Mouse (Mus musculus) hindbrain, embryonic 13.5 days (tissue): ENCODE measurements around the gene Gtf3c1. TPM values are rescaled to one million over a fixed set of nuclear protein-coding genes. Genes with fewer than 3 reads are reported as not detected.

Experiments used
- ATAC-seq: fragments of 200-750 bp; cut with Nextera tagmentation; 2 replicates; pipeline ENCODE4 v1.8.0; 2017; ENCODE audit warnings: moderate TSS enrichment; ENCODE audit not compliant: low FRiP score
- H3K27ac ChIP-seq: fragments of 300-500 bp; sonication (generic); 2 replicates; pipeline ENCODE4 v1.5.1; 2015; ENCODE audit warnings: inconsistent platforms, mild to moderate bottlenecking, moderate library complexity
- H3K27me3 ChIP-seq: fragments of 300-500 bp; sonication (generic); 2 replicates; pipeline ENCODE4 v1.6.1; 2015; ENCODE audit warnings: mild to moderate bottlenecking, inconsistent platforms
- H3K36me3 ChIP-seq: fragments of 300-500 bp; sonication (generic); 2 replicates; pipeline ENCODE4 v1.6.1; 2015; ENCODE audit warnings: mild to moderate bottlenecking, inconsistent platforms
- H3K4me1 ChIP-seq: fragments of 300-500 bp; sonication (generic); replicated peaks from 2 replicates; pipeline ENCODE4 v1.6.1; 2015; ENCODE audit warnings: inconsistent platforms
- H3K4me2 ChIP-seq: fragments of 300-500 bp; sonication (generic); 2 replicates; pipeline ENCODE4 v1.6.1; 2015; ENCODE audit warnings: inconsistent platforms, mild to moderate bottlenecking, moderate library complexity
- H3K4me3 ChIP-seq: fragments of 300-500 bp; sonication (generic); 2 replicates; pipeline ENCODE4 v1.5.1; 2015; ENCODE audit warnings: mild to moderate bottlenecking, inconsistent platforms
- H3K9ac ChIP-seq: fragments of 300-500 bp; sonication (generic); 2 replicates; pipeline ENCODE4 v1.6.1; 2015; ENCODE audit warnings: mild to moderate bottlenecking, inconsistent platforms
- H3K9me3 ChIP-seq: fragments of 300-500 bp; sonication (generic); 2 replicates; pipeline ENCODE4 v1.6.1; 2016; ENCODE audit warnings: inconsistent platforms
- WGBS: fragments of 180-500 bp; shearing (Covaris S2); methylation state at CpG from one replicate; pipeline ENCODE4 v1.1.7; 2015; 5-methylcytosine and 5-hydroxymethylcytosine counted together
- polyA plus RNA-seq: library from polyadenylated mRNA; unstranded; fragments of >200 nt; fragmentation: Nextera tagmentation; extraction: Ambion mirVana; gene quantifications from 2 replicates; pipeline ENCODE4 v1.2.1, GENCODE M21; 2015

Gtf3c1 gene
- polyA plus RNA-seq, 1 experiment from 2014 or later: 31.0 TPM

DNA sequence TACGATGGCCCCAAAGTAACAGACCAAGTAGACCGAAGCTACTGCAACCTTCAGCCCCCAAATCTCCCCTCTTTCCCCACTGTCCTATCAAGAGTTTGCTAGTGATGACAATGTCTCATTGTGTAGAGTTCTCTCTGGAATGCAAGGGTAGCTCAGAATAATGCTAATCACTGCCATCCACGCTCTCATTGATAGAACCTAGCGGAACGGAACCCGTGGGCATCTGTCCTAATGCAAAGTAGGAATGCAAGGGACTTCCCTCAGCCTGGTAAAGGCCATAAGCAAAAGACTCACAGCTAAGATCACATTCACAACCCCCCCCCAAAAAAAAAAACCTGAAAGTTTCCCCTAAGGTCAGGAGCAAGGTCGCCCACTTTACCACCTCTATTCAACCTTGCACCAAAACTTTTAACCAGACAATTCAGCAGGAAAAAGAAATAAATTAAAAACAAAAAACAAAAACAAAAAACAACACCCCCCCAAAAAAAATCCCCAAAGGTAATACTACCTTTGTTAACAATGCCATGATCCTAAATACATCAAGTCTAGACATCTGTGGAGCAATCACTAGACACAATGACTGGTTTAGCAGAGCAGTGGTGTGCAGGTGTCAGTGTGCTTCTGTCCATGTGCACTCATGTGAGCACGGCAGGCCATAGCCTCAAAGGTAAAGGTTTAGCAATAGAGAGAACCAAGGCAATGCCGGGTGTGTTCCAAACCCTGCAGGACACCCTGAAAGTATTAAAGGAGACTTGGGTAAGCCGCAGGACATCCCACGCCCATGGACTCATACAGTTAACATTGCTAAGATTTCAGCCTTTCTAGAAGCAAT lies 109.8 kb downstream of the Gtf3c1 start:
- ATAC-seq: no peak
- H3K9me3 ChIP-seq: no peaks in the 10 kb centered on the region
- 82% methylated on average over 11 of the region's 11 CpGs for WGBS
- H3K36me3 ChIP-seq: no peaks in the 10 kb centered on the region
- H3K4me2 ChIP-seq: no peak overlapping the region
- no peak overlapping the region for H3K27ac ChIP-seq
- H3K4me1 ChIP-seq: no peaks in the 10 kb centered on the region
- no peak overlapping the region for H3K4me3 ChIP-seq
- no peak overlapping the region for H3K9ac ChIP-seq
- no peaks in the 10 kb centered on the region for H3K27me3 ChIP-seq

- Histone ChIP-seq H3K27ac (no peak overlapping the region), H3K4me3 (no peak overlapping the region), H3K4me2 (no peak overlapping the region), H3K36me3 (no peaks in the 10 kb centered on the region), H3K27me3 (no peaks in the 10 kb centered on the region), H3K9me3 (no peaks in the 10 kb centered on the region), H3K4me1 (no peaks in the 10 kb centered on the region), H3K9ac (no peak overlapping the region)
- WGBS: 92% methylated on average over 9 of the region's 9 CpGs
- ATAC-seq: no peak
These were observed 110.5 kb downstream of the Gtf3c1 start for GRCm38 (mm10) chr7:125597083-125597482.

DNA sequence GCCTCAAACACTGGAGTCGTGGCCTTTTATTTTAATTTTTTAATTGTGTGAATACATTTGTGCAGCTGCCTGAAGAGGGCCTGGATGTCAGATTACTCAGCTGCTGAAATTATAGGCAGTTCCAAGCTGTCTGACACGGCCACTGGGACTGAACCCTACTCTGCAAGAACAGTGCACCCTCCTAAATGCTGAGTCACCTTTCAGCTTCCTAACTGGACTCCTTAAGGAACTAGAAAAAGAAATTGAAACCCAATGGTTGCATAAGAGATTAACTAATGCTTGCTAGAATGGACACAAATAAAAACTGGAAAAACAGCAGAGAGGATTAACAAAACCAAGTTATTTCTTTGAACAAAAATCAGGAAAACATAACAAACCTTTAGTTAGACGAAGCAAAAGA lies 111.2 kb downstream of the Gtf3c1 start:
- ATAC-seq: no peak
- Histone ChIP-seq H3K9me3 (no peaks in the 10 kb centered on the region), H3K36me3 (no peaks in the 10 kb centered on the region), H3K4me1 (no peaks in the 10 kb centered on the region), H3K27ac (no peak overlapping the region), H3K9ac (no peak overlapping the region), H3K4me2 (no peak overlapping the region), H3K4me3 (no peak overlapping the region), H3K27me3 (no peaks in the 10 kb centered on the region)
- WGBS: 77% methylated on average over 3 of the region's 3 CpGs

- Histone ChIP-seq H3K9ac (no peak overlapping the region), H3K4me2 (no peak overlapping the region), H3K4me3 (no peak overlapping the region), H3K4me1 (no peaks in the 10 kb centered on the region), H3K36me3 (no peaks in the 10 kb centered on the region), H3K9me3 (no peaks in the 10 kb centered on the region), H3K27ac (no peak overlapping the region), H3K27me3 (no peaks in the 10 kb centered on the region)
- 96% methylated on average over 4 of the region's 4 CpGs for WGBS
- ATAC-seq: no peak
These were observed 113.7 kb downstream of the Gtf3c1 start for GRCm38 (mm10) chr7:125593831-125594230.

Other genes with a start within 250 kb of the Gtf3c1 start
- 104 TPM in 2 replicates for gene Nsmce1, start 216.2 kb downstream of the Gtf3c1 start, polyA plus RNA-seq
- gene Il4ra, start 155.7 kb downstream of the Gtf3c1 start, polyA plus RNA-seq: 4.1 and 4.2 TPM in 2 replicates
- 0.69 and 0.82 TPM in 2 replicates for gene Il21r, start 104.4 kb downstream of the Gtf3c1 start, polyA plus RNA-seq
- gene D430042O09Rik, start 108 bp upstream of the Gtf3c1 start, polyA plus RNA-seq: 6.8 and 7.6 TPM in 2 replicates